Mouse (Mus musculus): ENCODE measurements at regions not wholly inside any gene's neighbourhood (a gene's known extent, or its start where the extent isn't known, plus 50 kb on each side); places are given as distances from the start of the nearest gene placed in this dataset.

GRCm38 (mm10) chr10:29589739-29590138 lies 54.1 kb upstream of the Rspo3 start:
- Histone ChIP-seq H3K79me2 (ENCODE audit: control insufficient read depth, insufficient read depth, low read length, poor library complexity) (no peaks in the 10 kb centered on the region), H3K9me3 (replicated peaks; ENCODE audit: insufficient read depth, low read length) (no peaks in the 10 kb centered on the region), H3K27me3 (ENCODE audit: control insufficient read depth in 1 of 2, insufficient read depth in 2 of 2, low read length in 2 of 2) (no peaks in the 10 kb centered on the region), H3K27ac (ENCODE audit: control insufficient read depth, low read depth, low read length) (no peak overlapping the region), H3K36me3 (ENCODE audit: control insufficient read depth in 1 of 2, insufficient read depth in 2 of 2, low read length in 2 of 2) (no peaks in the 10 kb centered on the region), H3K4me1 (ENCODE audit: control insufficient read depth in 1 of 2, insufficient read depth in 2 of 2, low read length in 2 of 2) (no peaks in the 10 kb centered on the region), H3K9ac (ENCODE audit: control insufficient read depth, low read depth, low read length, poor library complexity, severe bottlenecking) (no peak overlapping the region), H3K4me3 (ENCODE audit: control insufficient read depth in 1 of 2, insufficient read depth in 1 of 2, low read depth in 2 of 2, low read length in 2 of 2) (no peak overlapping the region)
- no peak for DNase-seq (ENCODE audit: low read depth, low spot score)
- TF ChIP-seq KAT2A (conservative IDR thresholded peaks at IDR 0.05; ENCODE audit: low read depth, low read length), result no peak
- no peak for TF ChIP-seq TAL1 (IDR thresholded peaks at IDR 0.05; ENCODE audit: low read length)
- TF ChIP-seq ZNF384 (IDR thresholded peaks at IDR 0.05; ENCODE audit: low read depth, low read length), result no peak
- TF ChIP-seq HCFC1 (IDR thresholded peaks at IDR 0.05; ENCODE audit: low read depth, low read length), result no peak
- TF ChIP-seq USF1 (IDR thresholded peaks at IDR 0.05; ENCODE audit: low read depth, low read length), result no peak
- TF ChIP-seq MAX (IDR thresholded peaks at IDR 0.05; ENCODE audit: low read length), result no peak
- TF ChIP-seq E2F4 (IDR thresholded peaks at IDR 0.05; ENCODE audit: borderline replicate concordance, low read depth, low read length), result no peak
- no peak for TF ChIP-seq RCOR1 (IDR thresholded peaks at IDR 0.05; ENCODE audit: low read depth, low read length)
- no peak for TF ChIP-seq USF2 (IDR thresholded peaks at IDR 0.05; ENCODE audit: borderline replicate concordance in 1 of 2, insufficient read depth in 1 of 2, low read depth in 1 of 2, low read length in 2 of 2)

All from MEL (cell line).